Mouse (Mus musculus) small intestine, adult 2 months (tissue): Measurements from ENCODE around the gene Lrig2. TPM values are rescaled to one million over a fixed set of nuclear protein-coding genes. Genes with fewer than 3 reads are reported as not detected.

Experiments used
- H3K27ac ChIP-seq: fragments of 200-500 bp; 2 replicates; pipeline ENCODE4 v1.5.1; 2012; ENCODE audit warnings: low read depth, low read length, control low read depth, inconsistent platforms; ENCODE audit not compliant: insufficient read depth
- H3K27me3 ChIP-seq: fragments of 200-500 bp; 2 replicates; pipeline ENCODE4 v1.6.1; 2012; ENCODE audit warnings: mild to moderate bottlenecking, moderate library complexity, low read length, inconsistent platforms; ENCODE audit not compliant: control insufficient read depth, insufficient read depth
- H3K36me3 ChIP-seq: fragments of 200-500 bp; 2 replicates; pipeline ENCODE4 v1.6.1; 2012; ENCODE audit warnings: mild to moderate bottlenecking, low read length, control low read depth, inconsistent platforms; ENCODE audit not compliant: control insufficient read depth, insufficient read depth
- H3K4me1 ChIP-seq: fragments of 200-500 bp; 2 replicates; pipeline ENCODE4 v1.6.1; 2012; ENCODE audit warnings: low read length, inconsistent platforms, mixed read lengths; ENCODE audit not compliant: control insufficient read depth, insufficient read depth, insufficient read length
- H3K4me3 ChIP-seq: fragments of 200-500 bp; 2 replicates; pipeline ENCODE4 v1.5.1; 2012; ENCODE audit warnings: low read depth, mild to moderate bottlenecking, control low read depth, inconsistent platforms, low read length, moderate library complexity
- CTCF ChIP-seq: fragments of 200-500 bp; IDR thresholded peaks from 2 replicates; pipeline ENCODE4 v1.5.1; 2012; ENCODE audit warnings: low read depth, mild to moderate bottlenecking, control low read depth, inconsistent platforms, low read length, moderate library complexity, mixed read lengths; ENCODE audit not compliant: insufficient replicate concordance, insufficient read length; ENCODE audit errors: extremely low read depth
- POLR2A ChIP-seq: fragments of 200-500 bp; IDR thresholded peaks from 2 replicates; pipeline ENCODE4 v1.6.1; 2012; ENCODE audit warnings: low read depth, mild to moderate bottlenecking, control low read depth, inconsistent platforms, low read length, moderate library complexity
- WGBS: fragments of 180-500 bp; shearing (Covaris S2); methylation state at CpG from one replicate; pipeline ENCODE4 v1.1.7; 2018; 5-methylcytosine and 5-hydroxymethylcytosine counted together
- polyA plus RNA-seq: library from polyadenylated mRNA; depleted of rRNA; stranded (reverse); fragments of >200 nt; gene quantifications from 2 replicates; pipeline ENCODE4 v1.2.3, GENCODE M21; 2012

Gene Lrig2
- polyA plus RNA-seq, 1 experiment = 3.8 TPM

- H3K27me3 ChIP-seq = no peaks in the 10 kb centered on the region
- peaks cover 4% of the 10 kb centered on the region; the same call in 1 of the 2 replicates for H3K36me3 ChIP-seq
- WGBS = 79% methylated on average over 2 of the region's 2 CpGs
- H3K4me1 ChIP-seq = peaks cover 6% of the 10 kb centered on the region; the same call in 1 of the 2 replicates
- no peak for TF ChIP-seq CTCF
- TF ChIP-seq POLR2A = no peak
- no peak overlapping the region for H3K27ac ChIP-seq
- no peak overlapping the region for H3K4me3 ChIP-seq
Measured at GRCm38 (mm10) chr3:104501648-104502047, 10.1 kb downstream of the Lrig2 start.

GRCm38 (mm10) chr3:104500881-104501280 is 10.8 kb downstream of the Lrig2 start:
- Histone ChIP-seq H3K27me3 (no peaks in the 10 kb centered on the region), H3K36me3 (peaks cover 4% of the 10 kb centered on the region; the same call in 1 of the 2 replicates), H3K27ac (no peak overlapping the region), H3K4me3 (no peak overlapping the region), H3K4me1 (peaks cover 9% of the 10 kb centered on the region; the same call in 1 of the 2 replicates)
- 15% methylated on average over 2 of the region's 2 CpGs for WGBS
- no peak for TF ChIP-seq POLR2A
- TF ChIP-seq CTCF = no peak

GRCm38 (mm10) chr3:104496176-104496575 is 15.5 kb downstream of the Lrig2 start:
- Histone ChIP-seq H3K27me3 (no peaks in the 10 kb centered on the region), H3K4me3 (no peak overlapping the region), H3K4me1 (peaks cover 5% of the 10 kb centered on the region; the same call in 1 of the 2 replicates), H3K27ac (no peak overlapping the region), H3K36me3 (peaks cover 28% of the 10 kb centered on the region)
- WGBS = 72% methylated on average over 4 of the region's 4 CpGs
- TF ChIP-seq CTCF (no peak), POLR2A (no peak)

- Histone ChIP-seq H3K27me3 (no peaks in the 10 kb centered on the region), H3K4me3 (no peak overlapping the region), H3K4me1 (no peaks in the 10 kb centered on the region), H3K36me3 (peaks cover 29% of the 10 kb centered on the region), H3K27ac (no peak overlapping the region)
- no peak for TF ChIP-seq POLR2A
- no peak for TF ChIP-seq CTCF
- 63% methylated on average over 1 of the region's 1 CpGs for WGBS
Measured at GRCm38 (mm10) chr3:104480946-104481719, 30.6 kb downstream of the Lrig2 start.

- H3K36me3 ChIP-seq = peaks cover 27% of the 10 kb centered on the region
- 100% methylated on average over 1 of the region's 1 CpGs for WGBS
Measured at GRCm38 (mm10) chr3:104478056-104478455, 33.7 kb downstream of the Lrig2 start.

GRCm38 (mm10) chr3:104469421-104469820 is 42.3 kb downstream of the Lrig2 start:
- Histone ChIP-seq H3K4me3 (no peak overlapping the region), H3K36me3 (peaks cover 30% of the 10 kb centered on the region), H3K4me1 (no peaks in the 10 kb centered on the region), H3K27me3 (no peaks in the 10 kb centered on the region), H3K27ac (no peak overlapping the region)
- TF ChIP-seq POLR2A (no peak), CTCF (no peak)
- 32% methylated on average over 3 of the region's 3 CpGs for WGBS

More at GRCm38 (mm10) chr3:104478056-104478455, 33.7 kb downstream of the Lrig2 start:
- no peak for TF ChIP-seq CTCF
- no peak for TF ChIP-seq POLR2A
- Histone ChIP-seq H3K27ac (no peak overlapping the region), H3K27me3 (no peaks in the 10 kb centered on the region), H3K4me1 (no peaks in the 10 kb centered on the region), H3K4me3 (no peak overlapping the region)

GRCm38 (mm10) chr3:104461226-104461625 is 50.5 kb downstream of the Lrig2 start:
- peaks cover 69% of the 10 kb centered on the region for H3K36me3 ChIP-seq
- no peak overlapping the region for H3K27ac ChIP-seq
- 56% methylated on average over 2 of the region's 2 CpGs for WGBS
- H3K4me3 ChIP-seq = no peak overlapping the region
- no peaks in the 10 kb centered on the region for H3K4me1 ChIP-seq
- no peaks in the 10 kb centered on the region for H3K27me3 ChIP-seq
- no peak for TF ChIP-seq POLR2A
- no peak for TF ChIP-seq CTCF
